Mouse (Mus musculus) small intestine, adult 2 months (tissue): Measurements from ENCODE around the gene Fut4. TPM values are rescaled to one million over a fixed set of nuclear protein-coding genes. Genes with fewer than 3 reads are reported as not detected.

Experiments
- H3K27ac ChIP-seq: fragments of 200-500 bp; 2 replicates; pipeline ENCODE4 v1.5.1; 2012; ENCODE audit warnings: low read depth, low read length, control low read depth, inconsistent platforms; ENCODE audit not compliant: insufficient read depth
- H3K27me3 ChIP-seq: fragments of 200-500 bp; 2 replicates; pipeline ENCODE4 v1.6.1; 2012; ENCODE audit warnings: mild to moderate bottlenecking, moderate library complexity, low read length, inconsistent platforms; ENCODE audit not compliant: control insufficient read depth, insufficient read depth
- H3K36me3 ChIP-seq: fragments of 200-500 bp; 2 replicates; pipeline ENCODE4 v1.6.1; 2012; ENCODE audit warnings: mild to moderate bottlenecking, low read length, control low read depth, inconsistent platforms; ENCODE audit not compliant: control insufficient read depth, insufficient read depth
- H3K4me1 ChIP-seq: fragments of 200-500 bp; 2 replicates; pipeline ENCODE4 v1.6.1; 2012; ENCODE audit warnings: low read length, inconsistent platforms, mixed read lengths; ENCODE audit not compliant: control insufficient read depth, insufficient read depth, insufficient read length
- H3K4me3 ChIP-seq: fragments of 200-500 bp; 2 replicates; pipeline ENCODE4 v1.5.1; 2012; ENCODE audit warnings: low read depth, mild to moderate bottlenecking, control low read depth, inconsistent platforms, low read length, moderate library complexity
- CTCF ChIP-seq: fragments of 200-500 bp; IDR thresholded peaks from 2 replicates; pipeline ENCODE4 v1.5.1; 2012; ENCODE audit warnings: low read depth, mild to moderate bottlenecking, control low read depth, inconsistent platforms, low read length, moderate library complexity, mixed read lengths; ENCODE audit not compliant: insufficient replicate concordance, insufficient read length; ENCODE audit errors: extremely low read depth
- POLR2A ChIP-seq: fragments of 200-500 bp; IDR thresholded peaks from 2 replicates; pipeline ENCODE4 v1.6.1; 2012; ENCODE audit warnings: low read depth, mild to moderate bottlenecking, control low read depth, inconsistent platforms, low read length, moderate library complexity
- WGBS: fragments of 180-500 bp; shearing (Covaris S2); methylation state at CpG from one replicate; pipeline ENCODE4 v1.1.7; 2018; 5-methylcytosine and 5-hydroxymethylcytosine counted together
- polyA plus RNA-seq: library from polyadenylated mRNA; depleted of rRNA; stranded (reverse); fragments of >200 nt; gene quantifications from 2 replicates; pipeline ENCODE4 v1.2.3, GENCODE M21; 2012

Fut4 gene
- polyA plus RNA-seq, 1 experiment: 15.8 TPM

- TF ChIP-seq CTCF (no peak), POLR2A (no peak)
- WGBS: 39% methylated on average over 23 of the region's 23 CpGs
Measured at GRCm38 (mm10) chr9:14770803-14771471, 18.7 kb upstream of the Fut4 start, which contains the start of gene 1700012B09Rik. 1700012B09Rik (minus strand) TSS chr9:14771030.

DNA sequence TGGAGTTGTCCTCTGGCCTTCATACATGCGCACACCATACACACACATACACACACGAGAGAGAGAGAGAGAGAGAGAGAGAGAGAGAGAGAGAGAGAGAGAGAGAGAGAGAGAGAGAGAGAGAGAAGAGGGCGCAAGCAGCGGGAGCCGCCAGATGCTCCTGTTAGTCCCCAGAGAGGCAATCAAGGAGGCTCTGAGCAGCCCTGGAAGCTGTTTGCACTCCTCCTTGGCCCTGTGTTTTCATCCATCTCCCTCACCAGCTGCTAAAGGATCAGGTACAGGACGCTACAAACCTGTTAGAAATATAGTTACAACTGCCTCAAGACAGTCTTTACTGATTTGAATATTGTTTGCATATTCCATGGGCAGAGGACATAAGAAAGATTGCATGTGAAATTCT is 17.6 kb upstream of the Fut4 start:
- Histone ChIP-seq H3K4me3 (no peak overlapping the region), H3K36me3 (no peaks in the 10 kb centered on the region), H3K4me1 (no peaks in the 10 kb centered on the region), H3K27ac (no peak overlapping the region), H3K27me3 (no peaks in the 10 kb centered on the region)
- 56% methylated on average over 6 of the region's 6 CpGs for WGBS
- TF ChIP-seq CTCF: no peak

More at GRCm38 (mm10) chr9:14770803-14771471, 18.7 kb upstream of the Fut4 start, which contains the start of gene 1700012B09Rik:
- H3K4me1 ChIP-seq: no peaks in the 10 kb centered on the region
- H3K27me3 ChIP-seq: no peaks in the 10 kb centered on the region
- H3K27ac ChIP-seq: no peak within 1 kb of the TSS
- H3K36me3 ChIP-seq: no peaks in the 10 kb centered on the region
- no peak within 1 kb of the TSS for H3K4me3 ChIP-seq

DNA sequence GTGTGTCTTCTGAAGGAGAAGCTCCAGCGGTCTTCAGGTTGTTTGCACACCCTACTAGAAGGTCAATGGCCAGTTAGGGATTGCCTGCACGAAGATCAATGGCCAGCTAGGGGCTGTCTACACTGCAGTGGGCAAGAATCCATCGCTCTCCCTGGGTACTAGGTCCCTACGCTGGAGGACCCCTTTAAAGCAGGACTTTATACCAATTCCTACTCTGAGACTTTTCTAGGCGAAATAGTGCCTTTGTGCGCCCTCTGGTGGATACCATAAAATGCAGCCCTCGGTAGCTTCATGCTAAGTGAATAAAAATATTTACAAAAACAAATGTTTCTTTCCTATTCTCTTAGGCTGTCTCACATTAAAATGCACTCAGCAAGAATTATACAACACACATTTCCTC is 12.6 kb upstream of the Fut4 start:
- TF ChIP-seq CTCF (peak; percentile 58; the same call in 1 of the 2 replicates), POLR2A (no peak)
- no peaks in the 10 kb centered on the region for H3K36me3 ChIP-seq

GRCm38 (mm10) chr9:14759261-14759660 is 7.1 kb upstream of the Fut4 start:
- TF ChIP-seq POLR2A (no peak), CTCF (no peak)

More for the DNA sequence above, 12.6 kb upstream of the Fut4 start:
- H3K4me1 ChIP-seq: no peaks in the 10 kb centered on the region; the same call in 1 of the 2 replicates
- 17% methylated on average over 7 of the region's 7 CpGs for WGBS
- no peaks in the 10 kb centered on the region for H3K27me3 ChIP-seq
- H3K27ac ChIP-seq: no peak overlapping the region
- no peak overlapping the region for H3K4me3 ChIP-seq

DNA sequence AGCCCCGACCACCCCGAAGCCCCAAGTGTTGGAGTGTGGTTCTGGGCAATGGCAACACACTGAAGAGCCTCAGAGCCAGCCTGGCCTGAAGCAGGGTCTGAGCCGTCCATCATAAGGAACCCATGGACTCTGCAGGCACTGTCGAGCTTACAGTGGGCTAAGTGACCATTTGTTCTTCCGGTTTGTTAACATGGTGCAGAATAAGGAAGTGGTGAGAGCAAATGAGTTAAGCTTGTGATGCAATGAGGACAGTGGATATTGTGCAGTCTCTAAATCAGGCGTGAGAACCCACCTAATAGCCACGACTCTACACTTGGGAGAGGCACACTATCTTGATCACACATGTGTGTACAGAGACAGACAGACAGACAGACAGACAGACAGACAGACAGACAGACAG is 6.4 kb upstream of the Fut4 start:
- WGBS: 56% methylated on average over 7 of the region's 7 CpGs
- no peak overlapping the region for H3K27ac ChIP-seq
- no peaks in the 10 kb centered on the region for H3K36me3 ChIP-seq
- H3K4me3 ChIP-seq: no peak overlapping the region
- peaks cover 10% of the 10 kb centered on the region; the same call in 1 of the 2 replicates for H3K4me1 ChIP-seq
- H3K27me3 ChIP-seq: no peaks in the 10 kb centered on the region
- TF ChIP-seq CTCF (no peak), POLR2A (no peak)

More at GRCm38 (mm10) chr9:14759261-14759660, 7.1 kb upstream of the Fut4 start:
- Histone ChIP-seq H3K36me3 (no peaks in the 10 kb centered on the region), H3K4me1 (peaks cover 6% of the 10 kb centered on the region; the same call in 1 of the 2 replicates), H3K4me3 (no peak overlapping the region), H3K27ac (no peak overlapping the region), H3K27me3 (no peaks in the 10 kb centered on the region)

- no peaks in the 10 kb centered on the region for H3K36me3 ChIP-seq
- H3K27ac ChIP-seq: peak overlapping the region; percentile 79
- 47% methylated on average over 3 of the region's 3 CpGs for WGBS
Measured at GRCm38 (mm10) chr9:14754469-14754868, 2.3 kb upstream of the Fut4 start.

DNA sequence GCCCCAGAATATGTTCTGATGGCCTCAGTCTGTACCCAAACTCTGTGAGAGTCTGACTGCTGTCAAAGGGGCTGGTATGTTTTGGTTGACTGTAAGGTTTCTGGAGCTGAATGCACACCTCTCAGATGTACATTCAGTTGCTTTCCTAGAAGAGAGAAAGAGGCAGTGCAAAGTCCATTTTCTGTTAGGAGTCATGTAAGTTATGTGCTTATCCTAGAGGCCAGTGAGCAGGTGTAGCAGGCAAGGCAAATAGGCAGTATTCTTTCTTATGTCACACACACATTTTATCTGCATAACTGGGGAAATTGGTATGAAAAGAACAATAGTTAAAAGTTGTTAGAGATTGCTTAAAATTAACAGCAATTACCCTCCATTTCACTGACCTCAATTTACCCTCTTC is 1.8 kb upstream of the Fut4 start:
- H3K36me3 ChIP-seq: no peaks in the 10 kb centered on the region
- H3K4me3 ChIP-seq: no peak overlapping the region
- TF ChIP-seq POLR2A: no peak
- no peak for TF ChIP-seq CTCF
- no peaks in the 10 kb centered on the region for H3K27me3 ChIP-seq
- H3K27ac ChIP-seq: peak overlapping the region; percentile 79
- peaks cover 25% of the 10 kb centered on the region for H3K4me1 ChIP-seq

More at GRCm38 (mm10) chr9:14754469-14754868, 2.3 kb upstream of the Fut4 start:
- no peak for TF ChIP-seq CTCF
- TF ChIP-seq POLR2A: no peak
- Histone ChIP-seq H3K4me3 (no peak overlapping the region), H3K4me1 (peaks cover 25% of the 10 kb centered on the region), H3K27me3 (no peaks in the 10 kb centered on the region)

GRCm38 (mm10) chr9:14751503-14752000 is 641 bp downstream of the Fut4 start:
- peak overlapping the region; percentile 26 for H3K27ac ChIP-seq
- no peaks in the 10 kb centered on the region for H3K36me3 ChIP-seq
- H3K4me1 ChIP-seq: peaks cover 29% of the 10 kb centered on the region
- H3K27me3 ChIP-seq: no peaks in the 10 kb centered on the region
- under 1% methylated on average over 50 of the region's 50 CpGs for WGBS
- no peak; the same call in 1 of the 2 replicates for TF ChIP-seq POLR2A
- no peak for TF ChIP-seq CTCF
- peak overlapping the region; percentile 73 for H3K4me3 ChIP-seq
